Comparison of ENCODE assay signal across 23 mouse cellular contexts in genomic region chr3:145882076-145882874, GRCm38 (mm10). TPM values are rescaled to one million over a fixed set of nuclear protein-coding genes. Genes with fewer than 3 reads are reported as not detected.
DNase-seq lines count a peak whose midpoint lies in the region; ATAC-seq and TF ChIP-seq lines count a peak whose summit lies in the region.
"Had no signal": no experiment of that assay in that cellular context is flagged by ENCODE, and none has a peak within 500 bp of the region (broad histone marks: within the 10 kb centered on the region; RNA-seq: fewer than 3 reads in every experiment).

No protein-coding gene starts in this region.

- TF ChIP-seq EP300 in CH12.LX (IDR thresholded peaks at IDR 0.05; ENCODE audit: low read length): no peak

- 75% methylated on average over 15 of the region's 15 CpGs for WGBS in hindbrain, embryonic 12.5 days
- WGBS in hindbrain, embryonic 10.5 days: 90% methylated on average over 15 of the region's 15 CpGs
- 69% methylated on average over 15 of the region's 15 CpGs for WGBS in midbrain, embryonic 12.5 days

- no peaks in the 10 kb centered on the region for H3K79me2 ChIP-seq in CH12.LX (replicated peaks; ENCODE audit: control insufficient read depth, extremely low read depth, insufficient read depth, poor library complexity, severe bottlenecking)

- no peak for TF ChIP-seq POLR2A in CH12.LX (IDR thresholded peaks at IDR 0.05; ENCODE audit: low read depth, low read length)
- no peak for TF ChIP-seq POLR2A in brain, embryonic 14.5 days (IDR thresholded peaks at IDR 0.05; ENCODE audit: borderline replicate concordance, extremely low read depth, insufficient read depth, insufficient read length, poor library complexity, severe bottlenecking)

- ATAC-seq in hindbrain, embryonic 12.5 days (ENCODE audit: low FRiP score): 0 out of 2 replicates have a peak, but pooled peaks have one; percentile 27
- no peak for ATAC-seq in midbrain, embryonic 12.5 days (ENCODE audit: low FRiP score, low read depth)
- ATAC-seq: inflammation-experienced regulatory T-cells, adult 6 months had no signal

- no peak overlapping the region for H3K4me2 ChIP-seq in hindbrain, embryonic 12.5 days (replicated peaks)
- H3K4me2 ChIP-seq in CH12.LX (ENCODE audit: insufficient read depth, low read depth, poor library complexity, severe bottlenecking): no peak overlapping the region
- H3K4me2 ChIP-seq in midbrain, embryonic 12.5 days (replicated peaks): no peak overlapping the region
- H3K4me2 ChIP-seq: limb, embryonic 15.5 days; lung, embryonic 15.5 days had no signal

- H3K27me3 ChIP-seq in hindbrain, embryonic 12.5 days: no peaks in the 10 kb centered on the region
- H3K27me3 ChIP-seq in hindbrain, embryonic 10.5 days (ENCODE audit: insufficient read depth, poor library complexity, severe bottlenecking): no peaks in the 10 kb centered on the region
- H3K27me3 ChIP-seq in CH12.LX (replicated peaks): no peaks in the 10 kb centered on the region
- H3K27me3 ChIP-seq in midbrain, embryonic 12.5 days: peaks cover 42% of the 10 kb centered on the region
- H3K27me3 ChIP-seq: limb, embryonic 15.5 days; lung, embryonic 15.5 days had no signal

- TF ChIP-seq CTCF in CH12.LX (conservative IDR thresholded peaks at IDR 0.05 in 1 of 2, IDR thresholded peaks at IDR 0.05 in 1 of 2; ENCODE audit: low read depth in 2 of 2, low read length in 2 of 2): no peak
- no peak for TF ChIP-seq CTCF in brain, embryonic 14.5 days (IDR thresholded peaks at IDR 0.05; ENCODE audit: borderline replicate concordance, extremely low read depth, insufficient read depth, insufficient read length)

- in situ Hi-C loops in CH12.LX (cut with MboI; ENCODE audit: low pct_ligation_motif_present, low pct_unique_long_range_greater_than_20kb, low sequenced_read_pairs): no loop called here

- H3K4me1 ChIP-seq in hindbrain, embryonic 12.5 days: peaks cover 11% of the 10 kb centered on the region
- peaks cover 18% of the 10 kb centered on the region for H3K4me1 ChIP-seq in hindbrain, embryonic 10.5 days (replicated peaks)
- peaks cover 0 to 18% of the 10 kb centered on the region in 2 experiments; a peak in 2 of 4 replicates for H3K4me1 ChIP-seq in CH12.LX (ENCODE audit: control insufficient read depth in 1 of 2, insufficient read depth in 2 of 2)
- H3K4me1 ChIP-seq in midbrain, embryonic 12.5 days: peaks cover 31% of the 10 kb centered on the region

- H3K27ac ChIP-seq in hindbrain, embryonic 12.5 days: no peak overlapping the region
- H3K27ac ChIP-seq in hindbrain, embryonic 10.5 days: no peak overlapping the region
- H3K27ac ChIP-seq in CH12.LX (ENCODE audit: insufficient read depth, low read depth): no peak overlapping the region
- 0 out of 2 replicates have a peak overlapping the region, but pooled peaks have one; percentile 22 for H3K27ac ChIP-seq in midbrain, embryonic 12.5 days (replicated peaks)
- H3K27ac ChIP-seq: heart, adult 2 months; kidney, postnatal 0 days; left cerebral cortex, adult 2 months; limb, embryonic 15.5 days; liver, embryonic 14.5 days; lung, embryonic 15.5 days had no signal

- H3K36me3 ChIP-seq in hindbrain, embryonic 12.5 days: no peaks in the 10 kb centered on the region
- no peaks in the 10 kb centered on the region for H3K36me3 ChIP-seq in hindbrain, embryonic 10.5 days
- H3K36me3 ChIP-seq in CH12.LX (replicated peaks in 1 of 2; ENCODE audit: control insufficient read depth in 1 of 2, insufficient read depth in 1 of 2, low read length in 1 of 2): no peaks in the 10 kb centered on the region
- H3K36me3 ChIP-seq in midbrain, embryonic 12.5 days: no peaks in the 10 kb centered on the region
- H3K36me3 ChIP-seq: limb, embryonic 15.5 days; lung, embryonic 15.5 days had no signal

- DNase-seq in hindbrain, embryonic 10.5 days (ENCODE audit: low spot score): no peak
- no peak for DNase-seq in CH12.LX (ENCODE audit: extremely low read depth)
- DNase-seq in brain, embryonic 14.5 days (ENCODE audit: low read depth): peak; percentile 61
- no peak for DNase-seq in T-cell, adult 2 months (ENCODE audit: low spot score)
- no peak for DNase-seq in kidney, postnatal 4 days
- DNase-seq: adrenal gland, postnatal 10 days; cerebellum, adult 8-10 months; cerebellum, postnatal 36 days; gastrocnemius, postnatal 25 days; kidney, adult 2 months; left cerebral cortex, postnatal 4 days; lung, postnatal 4 days; thymus, adult 18-20 months had no signal

- H3K9ac ChIP-seq in hindbrain, embryonic 12.5 days: no peak overlapping the region
- H3K9ac ChIP-seq in CH12.LX (ENCODE audit: insufficient read depth, low read depth): no peak overlapping the region
- no peak overlapping the region for H3K9ac ChIP-seq in midbrain, embryonic 12.5 days (replicated peaks)
- H3K9ac ChIP-seq: limb, embryonic 15.5 days; liver, embryonic 14.5 days; lung, embryonic 15.5 days had no signal

- H3K9me3 ChIP-seq in hindbrain, embryonic 12.5 days (replicated peaks): no peaks in the 10 kb centered on the region
- no peaks in the 10 kb centered on the region for H3K9me3 ChIP-seq in hindbrain, embryonic 10.5 days
- no peaks in the 10 kb centered on the region for H3K9me3 ChIP-seq in CH12.LX (replicated peaks; ENCODE audit: low read length)
- no peaks in the 10 kb centered on the region for H3K9me3 ChIP-seq in midbrain, embryonic 12.5 days
- H3K9me3 ChIP-seq: limb, embryonic 15.5 days; lung, embryonic 15.5 days had no signal

- dilution Hi-C loops in CH12.LX (cut with MboI; ENCODE audit: extremely low pct_ligation_motif_present, extremely low pct_unique_long_range_greater_than_20kb, low sequenced_read_pairs): no loop called here

- no peak for TF ChIP-seq RAD21 in CH12.LX (IDR thresholded peaks at IDR 0.05; ENCODE audit: low read depth, low read length)

- no peak overlapping the region for H3K4me3 ChIP-seq in hindbrain, embryonic 12.5 days
- no peak overlapping the region for H3K4me3 ChIP-seq in hindbrain, embryonic 10.5 days
- H3K4me3 ChIP-seq in CH12.LX (replicated peaks in 1 of 3; ENCODE audit: low read depth in 2 of 3, low read length in 2 of 3, poor library complexity in 1 of 3): no peak overlapping the region
- H3K4me3 ChIP-seq in midbrain, embryonic 12.5 days: no peak overlapping the region
- H3K4me3 ChIP-seq: heart, adult 2 months; left cerebral cortex, adult 2 months; limb, embryonic 15.5 days; lung, embryonic 15.5 days; myocyte had no signal

TF ChIP-seq in CH12.LX, 34 proteins besides CTCF, POLR2A, EP300 and RAD21:
- TF ChIP-seq JUND (conservative IDR thresholded peaks at IDR 0.05; ENCODE audit: low read depth, low read length): no peak
- peak; percentile 93 for TF ChIP-seq TBP (conservative IDR thresholded peaks at IDR 0.05; ENCODE audit: low read depth, low read length)
- peak; percentile 95; the same call in 1 of the 2 replicates for TF ChIP-seq UBTF (IDR thresholded peaks at IDR 0.05; ENCODE audit: low read depth, low read length)

RNA-seq across cellular contexts. Expression of gene Bcl10, which starts 40.3 kb away (rescaled TPM):
- 52.0 and 52.5 TPM in 2 replicates for polyA plus RNA-seq in hindbrain, embryonic 12.5 days (2016; fragmentation: Nextera tagmentation; extraction: Ambion mirVana)
- 48.4 and 48.5 TPM in 2 replicates for polyA plus RNA-seq in hindbrain, embryonic 10.5 days (2016; fragmentation: Nextera tagmentation; extraction: Ambion mirVana)
- total RNA-seq in CH12.LX (2012; rRNA removed) (68.8 and 73.6 TPM in 2 replicates), CH12.LX (2014; rRNA removed) (166 and 177 TPM in 2 replicates)
- 79.0 and 103 TPM in 2 replicates for polyA plus RNA-seq in CH12.LX (2012; ENCODE audit: insufficient read length, low read depth)
- polyA plus RNA-seq in brain, embryonic 14.5 days (2012; rRNA removed): 17.0 and 19.0 TPM in 2 replicates
- polyA plus RNA-seq in midbrain, embryonic 12.5 days (2016; fragmentation: Nextera tagmentation; extraction: Ambion mirVana): 43.5 and 47.1 TPM in 2 replicates

RNA-seq across cellular contexts. Expression of gene 2410004B18Rik, which starts 55.5 kb away (rescaled TPM):
- 61.4 and 64.3 TPM in 2 replicates for polyA plus RNA-seq in hindbrain, embryonic 12.5 days (2016; fragmentation: Nextera tagmentation; extraction: Ambion mirVana)
- 54.7 and 56.4 TPM in 2 replicates for polyA plus RNA-seq in hindbrain, embryonic 10.5 days (2016; fragmentation: Nextera tagmentation; extraction: Ambion mirVana)
- 51.9 and 77.1 TPM in 2 replicates for total RNA-seq in CH12.LX (2012; rRNA removed)
- 123 and 155 TPM in 2 replicates for total RNA-seq in CH12.LX (2014; rRNA removed)
- 130 and 138 TPM in 2 replicates for polyA plus RNA-seq in CH12.LX (2012; ENCODE audit: insufficient read length, low read depth)
- polyA plus RNA-seq in brain, embryonic 14.5 days (2012; rRNA removed): 41.1 and 46.6 TPM in 2 replicates
- polyA plus RNA-seq in midbrain, embryonic 12.5 days (2016; fragmentation: Nextera tagmentation; extraction: Ambion mirVana): 58.8 and 61.5 TPM in 2 replicates
